24 mouse cellular contexts compared by ENCODE assay signal in the genomic region with DNA sequence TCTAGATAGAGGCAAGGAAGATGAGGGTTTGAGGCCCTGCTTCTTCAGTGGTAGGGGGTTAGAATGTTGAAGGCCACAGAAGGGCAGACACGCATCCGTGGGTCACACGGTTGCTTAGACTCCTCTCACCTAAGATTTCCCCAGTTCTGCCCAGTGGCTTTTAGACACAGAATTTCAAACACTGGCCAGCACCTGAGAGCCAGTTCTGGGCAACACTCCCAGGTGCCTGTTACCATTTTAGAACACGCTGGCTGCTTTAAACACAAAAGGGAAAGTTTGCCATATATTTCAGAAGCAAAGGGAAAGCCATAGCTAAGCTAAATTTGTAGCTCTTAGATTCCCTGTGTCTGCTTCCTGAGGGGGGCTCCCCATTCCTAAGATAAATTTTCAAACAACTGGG. TPM values are rescaled to one million over a fixed set of nuclear protein-coding genes. Genes with fewer than 3 reads are reported as not detected.
DNase-seq lines count a peak whose midpoint lies in the region; ATAC-seq lines count a peak whose summit lies in the region.
"Had no signal": no experiment of that assay in that cellular context is flagged by ENCODE, and none has a peak within 500 bp of the region (broad histone marks: within the 10 kb centered on the region; RNA-seq: fewer than 3 reads in every experiment).

No protein-coding gene starts in this region.

- no peaks in the 10 kb centered on the region for H3K4me1 ChIP-seq in forebrain, embryonic 11.5 days (replicated peaks; ENCODE audit: control insufficient read depth, insufficient read depth, low read length)
- H3K4me1 ChIP-seq in forebrain, embryonic 12.5 days: no peaks in the 10 kb centered on the region
- no peaks in the 10 kb centered on the region for H3K4me1 ChIP-seq in intestine, embryonic 16.5 days (ENCODE audit: control insufficient read depth, insufficient read depth, low read length)
- H3K4me1 ChIP-seq: embryonic facial prominence, embryonic 12.5 days; embryonic facial prominence, embryonic 15.5 days; forebrain, embryonic 13.5 days; heart, embryonic 13.5 days had no signal

- WGBS in forebrain, embryonic 11.5 days: 91% methylated on average over 4 of the region's 4 CpGs
- 93% methylated on average over 4 of the region's 4 CpGs for WGBS in forebrain, embryonic 12.5 days
- WGBS in intestine, embryonic 16.5 days: 90% methylated on average over 4 of the region's 4 CpGs

- ATAC-seq in forebrain, embryonic 11.5 days (replicated peaks; ENCODE audit: low FRiP score): no peak
- ATAC-seq in forebrain, embryonic 12.5 days (ENCODE audit: low FRiP score): no peak
- ATAC-seq in intestine, embryonic 16.5 days: no peak
- ATAC-seq: activated CD4-positive, CD25-positive, alpha-beta regulatory T cell, adult 4 months; forebrain, embryonic 13.5 days; forebrain, embryonic 16.5 days; hindbrain, postnatal 0 days; inflammation-experienced regulatory T-cells, adult 6 months; intestine, postnatal 0 days had no signal

- H3K9ac ChIP-seq in forebrain, embryonic 11.5 days (ENCODE audit: low read length): no peak overlapping the region
- no peak overlapping the region for H3K9ac ChIP-seq in forebrain, embryonic 12.5 days
- H3K9ac ChIP-seq in intestine, embryonic 16.5 days (ENCODE audit: low read depth, low read length): no peak overlapping the region
- H3K9ac ChIP-seq: embryonic facial prominence, embryonic 12.5 days; embryonic facial prominence, embryonic 15.5 days; forebrain, embryonic 13.5 days; heart, embryonic 13.5 days; hindbrain, embryonic 14.5 days had no signal

- H3K4me3 ChIP-seq in forebrain, embryonic 11.5 days (ENCODE audit: low read depth, low read length): no peak overlapping the region
- H3K4me3 ChIP-seq in forebrain, embryonic 12.5 days (replicated peaks): no peak overlapping the region
- H3K4me3 ChIP-seq in intestine, embryonic 16.5 days (ENCODE audit: low read length): no peak overlapping the region
- H3K4me3 ChIP-seq: embryonic facial prominence, embryonic 12.5 days; embryonic facial prominence, embryonic 15.5 days; forebrain, embryonic 13.5 days; heart, embryonic 13.5 days had no signal

- no peak overlapping the region for H3K27ac ChIP-seq in forebrain, embryonic 11.5 days (ENCODE audit: low read depth, low read length)
- no peak overlapping the region for H3K27ac ChIP-seq in forebrain, embryonic 12.5 days
- no peak overlapping the region for H3K27ac ChIP-seq in intestine, embryonic 16.5 days (ENCODE audit: low read length)
- H3K27ac ChIP-seq: embryonic facial prominence, embryonic 12.5 days; embryonic facial prominence, embryonic 15.5 days; forebrain, embryonic 13.5 days; heart, embryonic 13.5 days; hindbrain, embryonic 14.5 days; hindbrain, postnatal 0 days had no signal

- DNase-seq in cerebellum, adult 11-12 months: peak; percentile 66
- DNase-seq in cerebellum, postnatal 14 days: no peak
- DNase-seq in cerebellum, adult 9-10 months: peak; percentile 81
- no peak for DNase-seq in cerebellum, adult 8-10 months
- peak; percentile 33 for DNase-seq in forebrain, embryonic 11.5 days (ENCODE audit: low spot score)
- DNase-seq: adrenal gland, adult 8-10 months; adrenal gland, postnatal 25 days; gastrocnemius, postnatal 25 days; heart, adult 18-20 months; heart, postnatal 14 days; heart, postnatal 4 days; kidney, adult 2 months had no signal

- no peak overlapping the region for H3K4me2 ChIP-seq in forebrain, embryonic 11.5 days (ENCODE audit: low read depth, low read length, severe bottlenecking)
- no peak overlapping the region for H3K4me2 ChIP-seq in forebrain, embryonic 12.5 days
- H3K4me2 ChIP-seq in intestine, embryonic 16.5 days (ENCODE audit: low read depth, low read length): no peak overlapping the region
- H3K4me2 ChIP-seq: embryonic facial prominence, embryonic 12.5 days; embryonic facial prominence, embryonic 15.5 days; forebrain, embryonic 13.5 days; heart, embryonic 13.5 days; hindbrain, embryonic 14.5 days had no signal

- no peaks in the 10 kb centered on the region for H3K36me3 ChIP-seq in forebrain, embryonic 11.5 days (ENCODE audit: control insufficient read depth, insufficient read depth, low read length)
- H3K36me3 ChIP-seq in forebrain, embryonic 12.5 days (replicated peaks): no peaks in the 10 kb centered on the region
- no peaks in the 10 kb centered on the region for H3K36me3 ChIP-seq in intestine, embryonic 16.5 days (ENCODE audit: control insufficient read depth, insufficient read depth, low read length)
- H3K36me3 ChIP-seq: embryonic facial prominence, embryonic 12.5 days; embryonic facial prominence, embryonic 15.5 days; heart, embryonic 13.5 days had no signal

- no peaks in the 10 kb centered on the region for H3K27me3 ChIP-seq in forebrain, embryonic 11.5 days (ENCODE audit: control insufficient read depth, insufficient read depth, low read length)
- H3K27me3 ChIP-seq in forebrain, embryonic 12.5 days: no peaks in the 10 kb centered on the region
- H3K27me3 ChIP-seq in intestine, embryonic 16.5 days (replicated peaks; ENCODE audit: control insufficient read depth, insufficient read depth, low read length): no peaks in the 10 kb centered on the region
- H3K27me3 ChIP-seq: embryonic facial prominence, embryonic 12.5 days; embryonic facial prominence, embryonic 15.5 days; forebrain, embryonic 13.5 days had no signal

- H3K9me3 ChIP-seq in forebrain, embryonic 11.5 days (ENCODE audit: control insufficient read depth, low read length): no peaks in the 10 kb centered on the region
- H3K9me3 ChIP-seq in forebrain, embryonic 12.5 days: no peaks in the 10 kb centered on the region
- no peaks in the 10 kb centered on the region for H3K9me3 ChIP-seq in intestine, embryonic 16.5 days (ENCODE audit: control insufficient read depth, low read length)
- H3K9me3 ChIP-seq: embryonic facial prominence, embryonic 12.5 days; embryonic facial prominence, embryonic 15.5 days; forebrain, embryonic 13.5 days; heart, embryonic 13.5 days had no signal

RNA-seq across cellular contexts. Expression of gene Tmem266, which starts 54.7 kb away (rescaled TPM):
- 0.21 TPM in 1 of 2 replicates, not detected in the other for polyA plus RNA-seq in forebrain, embryonic 11.5 days (2014; fragmentation: Nextera tagmentation; extraction: Ambion mirVana)
- polyA plus RNA-seq in forebrain, embryonic 12.5 days (2016; fragmentation: Nextera tagmentation; extraction: Ambion mirVana): 0.73 and 0.74 TPM in 2 replicates
- 0.71 and 0.93 TPM in 2 replicates for polyA plus RNA-seq in intestine, embryonic 16.5 days (2015; fragmentation: Nextera tagmentation; extraction: Ambion mirVana)
- polyA plus RNA-seq: activated CD4-positive, CD25-positive, alpha-beta regulatory T cell, adult 4 months; inflammation-experienced regulatory T-cells, adult 6 months had no signal

RNA-seq across cellular contexts. Expression of gene Nrg4, which starts 54.8 kb away (rescaled TPM):
- 1.2 and 1.3 TPM in 2 replicates for polyA plus RNA-seq in forebrain, embryonic 11.5 days (2014; fragmentation: Nextera tagmentation; extraction: Ambion mirVana)
- polyA plus RNA-seq in forebrain, embryonic 12.5 days (2016; fragmentation: Nextera tagmentation; extraction: Ambion mirVana): 0.87 and 2.2 TPM in 2 replicates
- 0.88 and 1.2 TPM in 2 replicates for polyA plus RNA-seq in intestine, embryonic 16.5 days (2015; fragmentation: Nextera tagmentation; extraction: Ambion mirVana)

Comparison
In these comparisons a context has a peak if more than half of its experiments do, and no peak if none do; other contexts are left out.
1. DNase-seq: peak in cerebellum, adult 11-12 months (single experiment), cerebellum, adult 9-10 months (single experiment) and forebrain, embryonic 11.5 days (single experiment); none in cerebellum, postnatal 14 days (0 of 2) and cerebellum, adult 8-10 months (single experiment).